Mouse (Mus musculus) urinary bladder, postnatal 36 days (tissue): Measurements from ENCODE around the gene Olfr1219.

Experiments used
- DNase-seq, 2 experiments: peaks; one replicate each; pipeline ENCODE4 v3.0.0; 2022; ENCODE audit warnings: low spot score in 2 of 2, mixed read lengths in 1 of 2

Gene Olfr1219

DNA sequence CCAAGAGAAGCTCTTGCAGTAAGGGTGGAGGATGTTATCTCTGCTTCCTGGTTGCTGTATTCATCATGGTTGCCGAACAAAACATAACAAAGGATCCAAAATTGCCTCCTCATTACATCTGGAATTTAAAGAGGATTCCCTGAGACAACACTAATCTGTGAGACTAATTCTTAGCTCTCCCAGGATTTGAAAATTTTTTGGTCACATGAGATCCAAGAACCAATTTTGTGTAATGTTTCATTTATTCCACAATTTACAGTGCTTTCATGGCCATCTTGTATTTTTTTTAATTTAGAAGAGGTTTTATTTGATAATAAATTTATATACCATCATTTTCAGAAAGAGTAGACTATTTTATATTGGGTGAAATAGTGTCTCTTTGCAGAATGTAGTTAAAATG lies at the start of gene Olfr1219:
Gene Olfr1219 (minus strand): TSS at position 101 of the 400 bp plus-strand sequence.
- DNase-seq = no peak

DNA sequence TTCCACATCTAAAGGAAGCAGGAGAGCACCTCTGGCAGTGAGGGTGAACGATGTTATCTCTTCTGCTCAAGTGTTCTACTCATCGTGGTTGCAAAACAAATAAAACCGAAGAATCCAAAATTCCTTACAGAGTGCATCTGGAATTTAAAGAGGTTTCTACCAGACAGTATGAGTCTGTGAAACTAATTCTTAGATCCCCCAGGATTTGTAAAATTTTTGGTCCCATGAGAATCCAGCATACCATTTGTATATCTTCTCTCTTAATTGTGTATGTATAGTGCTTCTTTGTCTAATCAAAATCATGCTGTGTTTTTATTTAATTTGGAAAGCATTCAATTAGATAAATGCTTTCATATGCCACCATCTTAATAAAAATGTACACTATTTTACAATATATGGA lies 49.6 kb upstream of the Olfr1219 start, which contains the start of gene Olfr1222:
Gene Olfr1222 (minus strand): TSS at position 101 of the 400 bp plus-strand sequence.
- no peak for DNase-seq

GRCm38 (mm10) chr2:89117183-89117582 lies 33.9 kb upstream of the Olfr1219 start, which contains the start of gene Olfr1221:
Olfr1221 (minus strand) TSS chr2:89117283.
- DNase-seq = no peak

GRCm38 (mm10) chr2:89106735-89107134 lies 23.4 kb upstream of the Olfr1219 start, which contains the start of gene Olfr1220:
Olfr1220 (minus strand) TSS chr2:89106835.
- no peak for DNase-seq

GRCm38 (mm10) chr2:89105651-89106050 lies 22.3 kb upstream of the Olfr1219 start:
- DNase-seq = no peak

- no peak for DNase-seq
Observed at GRCm38 (mm10) chr2:89093848-89094247, 10.5 kb upstream of the Olfr1219 start.

- DNase-seq = no peak
Observed at GRCm38 (mm10) chr2:89081487-89081886, 1.8 kb downstream of the Olfr1219 start.

DNA sequence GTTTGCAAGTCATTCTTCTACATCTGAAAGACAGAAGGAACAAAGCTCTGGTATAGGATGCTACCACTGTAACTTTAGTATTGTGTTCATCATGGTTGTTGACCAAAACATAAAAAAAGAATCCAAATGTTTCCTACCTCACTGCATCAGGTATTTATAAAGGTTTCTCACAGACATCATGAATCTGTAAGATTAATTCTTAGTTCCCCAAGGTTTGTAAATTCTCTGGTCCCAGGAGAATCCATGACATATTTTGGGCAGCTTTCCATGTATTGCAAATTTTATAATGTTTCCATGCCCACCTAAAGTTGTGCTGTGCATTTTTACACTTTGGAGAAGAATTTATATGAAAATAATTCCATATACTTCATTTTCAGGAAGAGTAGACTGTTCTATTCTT lies 22.2 kb downstream of the Olfr1219 start, which contains the start of gene Olfr1218:
Gene Olfr1218 (minus strand): TSS at position 101 of the 400 bp plus-strand sequence.
- DNase-seq = no peak

- no peak for DNase-seq
Observed at GRCm38 (mm10) chr2:89031965-89032364, 51.3 kb downstream of the Olfr1219 start, which contains the start of gene Olfr1217. Olfr1217 (minus strand) TSS chr2:89032065.
